Mouse (Mus musculus) bone marrow macrophage, adult 2 months (primary cell): ENCODE data around the gene Psmb8. TPM values are rescaled to one million over a fixed set of nuclear protein-coding genes. Genes with fewer than 3 reads are reported as not detected.

ENCODE experiments used
- H3K27ac ChIP-seq: 2 replicates; pipeline ENCODE4 v1.5.1; 2012; ENCODE audit warnings: low read depth, low read length; ENCODE audit not compliant: insufficient read depth
- H3K4me1 ChIP-seq: 2 replicates; pipeline ENCODE4 v1.6.1; 2012; ENCODE audit warnings: low read length; ENCODE audit not compliant: control insufficient read depth, insufficient read depth
- H3K4me3 ChIP-seq: 2 replicates; pipeline ENCODE4 v1.5.1; 2012; ENCODE audit warnings: mild to moderate bottlenecking, low read length, moderate library complexity; ENCODE audit not compliant: insufficient read depth
- CTCF ChIP-seq: IDR thresholded peaks from 2 replicates; pipeline ENCODE4 v1.5.1; 2012; ENCODE audit warnings: low read depth, mild to moderate bottlenecking, low read length, moderate library complexity
- POLR2A ChIP-seq: IDR thresholded peaks from 2 replicates; pipeline ENCODE4 v1.6.1; 2012; ENCODE audit warnings: mild to moderate bottlenecking, low read depth, low read length, borderline replicate concordance
- polyA plus RNA-seq: library from polyadenylated mRNA; stranded (reverse); fragments of >200 nt; gene quantifications from 2 replicates; pipeline ENCODE4 v1.2.4, GENCODE M21; 2012; ENCODE audit not compliant: missing spikeins, insufficient read depth, insufficient read length

Gene Psmb8
- polyA plus RNA-seq, 1 experiment: 201 TPM

DNA sequence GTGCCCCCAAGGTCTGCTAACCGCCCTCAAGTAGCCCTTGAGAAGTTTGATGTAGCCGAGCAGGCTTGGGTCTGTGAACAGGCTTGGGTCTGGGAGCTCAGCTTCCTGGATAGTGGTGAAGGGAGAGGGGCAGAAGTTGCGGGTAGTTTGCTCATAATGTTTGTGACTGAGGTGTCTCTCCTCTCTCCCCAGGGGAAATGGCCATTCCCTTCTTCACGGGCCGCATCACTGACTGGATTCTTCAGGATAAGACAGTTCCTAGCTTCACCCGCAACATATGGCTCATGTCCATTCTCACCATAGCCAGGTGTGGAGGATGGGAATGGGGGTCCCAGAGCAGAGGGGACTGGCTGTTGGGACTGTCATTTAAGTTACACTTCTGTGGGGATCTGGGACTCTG, 8.5 kb upstream of the Psmb8 start:
- Histone ChIP-seq H3K4me1 (peaks cover 7% of the 10 kb centered on the region; the same call in 1 of the 2 replicates), H3K4me3 (no peak overlapping the region), H3K27ac (no peak overlapping the region)
- no peak for TF ChIP-seq CTCF
- TF ChIP-seq POLR2A: no peak

GRCm38 (mm10) chr17:34192852-34193251, 4.7 kb upstream of the Psmb8 start:
- Histone ChIP-seq H3K27ac (no peak overlapping the region), H3K4me3 (no peak overlapping the region), H3K4me1 (0 out of 2 replicates have a peak, but pooled peaks cover 3% of the 10 kb centered on the region)
- TF ChIP-seq CTCF: no peak
- TF ChIP-seq POLR2A: no peak

- Histone ChIP-seq H3K4me1 (0 out of 2 replicates have a peak, but pooled peaks cover 3% of the 10 kb centered on the region), H3K4me3 (no peak overlapping the region), H3K27ac (no peak overlapping the region)
- TF ChIP-seq CTCF: no peak
- no peak for TF ChIP-seq POLR2A
Measured at GRCm38 (mm10) chr17:34193468-34193867, 4.1 kb upstream of the Psmb8 start.

DNA sequence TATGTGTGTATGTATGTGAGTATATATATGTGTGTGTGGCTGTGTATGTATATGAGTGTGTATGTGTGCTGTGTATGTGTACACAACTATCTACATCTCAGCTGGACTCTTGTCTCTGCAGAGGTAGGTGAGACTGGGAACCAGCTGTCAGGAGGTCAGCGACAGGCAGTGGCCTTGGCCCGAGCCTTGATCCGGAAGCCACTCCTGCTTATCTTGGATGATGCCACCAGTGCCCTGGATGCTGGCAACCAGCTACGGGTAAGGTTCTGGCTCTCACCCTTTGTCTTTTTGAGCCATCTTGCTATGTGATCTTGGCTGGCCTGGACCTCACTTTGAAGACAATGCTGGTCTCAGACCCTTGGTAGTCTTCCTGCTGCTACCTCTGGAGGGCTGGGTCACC, 2.8 kb upstream of the Psmb8 start:
- H3K27ac ChIP-seq: no peak overlapping the region
- H3K4me1 ChIP-seq: peaks cover 6% of the 10 kb centered on the region
- TF ChIP-seq CTCF (no peak), POLR2A (no peak)
- no peak overlapping the region for H3K4me3 ChIP-seq

DNA sequence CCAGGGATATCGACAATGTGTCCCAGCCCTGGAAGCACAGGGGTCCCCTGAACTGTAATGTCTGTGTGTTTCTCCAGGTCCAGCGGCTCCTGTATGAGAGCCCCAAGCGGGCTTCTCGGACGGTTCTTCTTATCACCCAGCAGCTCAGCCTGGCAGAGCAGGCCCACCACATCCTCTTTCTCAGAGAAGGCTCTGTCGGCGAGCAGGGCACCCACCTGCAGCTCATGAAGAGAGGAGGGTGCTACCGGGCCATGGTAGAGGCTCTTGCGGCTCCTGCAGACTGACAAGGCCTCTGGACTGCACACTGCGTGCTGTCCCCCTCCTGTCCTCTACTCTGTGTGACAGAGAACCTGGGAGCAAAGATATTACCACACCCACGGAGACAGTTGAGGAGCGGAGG, 1.0 kb upstream of the Psmb8 start:
- Histone ChIP-seq H3K27ac (no peak overlapping the region), H3K4me3 (no peak overlapping the region)
- TF ChIP-seq POLR2A: no peak
- TF ChIP-seq CTCF: no peak

GRCm38 (mm10) chr17:34197904-34198520, 491 bp downstream of the Psmb8 start:
- Histone ChIP-seq H3K27ac (peak overlapping the region; percentile 40), H3K4me3 (peak overlapping the region; percentile 97), H3K4me1 (peaks cover 6% of the 10 kb centered on the region)
- TF ChIP-seq CTCF (no peak), POLR2A (no peak)

More for the DNA sequence above, 1.0 kb upstream of the Psmb8 start:
- H3K4me1 ChIP-seq: peaks cover 6% of the 10 kb centered on the region

GRCm38 (mm10) chr17:34198521-34198912, 996 bp downstream of the Psmb8 start:
- Histone ChIP-seq H3K27ac (peak overlapping the region; percentile 40), H3K4me3 (peak overlapping the region; percentile 97), H3K4me1 (peaks cover 6% of the 10 kb centered on the region)
- TF ChIP-seq POLR2A: no peak
- no peak for TF ChIP-seq CTCF

- no peak for TF ChIP-seq CTCF
- no peak for TF ChIP-seq POLR2A
- Histone ChIP-seq H3K27ac (no peak overlapping the region), H3K4me3 (peak overlapping the region; percentile 97), H3K4me1 (peaks cover 6% of the 10 kb centered on the region)
Measured at GRCm38 (mm10) chr17:34199050-34199619, 1.6 kb downstream of the Psmb8 start.

DNA sequence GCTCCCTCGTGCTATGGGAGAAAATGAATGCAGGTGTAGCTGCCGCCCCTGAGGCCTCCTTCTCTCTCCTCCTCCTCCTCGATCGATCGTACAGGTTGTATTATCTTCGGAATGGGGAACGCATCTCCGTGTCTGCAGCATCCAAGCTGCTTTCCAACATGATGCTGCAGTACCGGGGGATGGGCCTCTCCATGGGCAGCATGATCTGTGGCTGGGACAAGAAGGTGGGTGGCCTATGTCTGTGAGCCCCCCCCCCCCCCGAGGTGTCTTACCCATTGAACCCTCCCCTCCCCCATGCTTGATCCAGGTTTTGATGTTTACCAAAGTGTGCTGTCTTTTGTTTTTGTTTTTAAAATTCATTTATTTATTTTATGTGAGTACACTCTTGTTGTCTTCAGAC, 2.5 kb downstream of the Psmb8 start:
- no peak overlapping the region for H3K27ac ChIP-seq
- peaks cover 6% of the 10 kb centered on the region for H3K4me1 ChIP-seq
- H3K4me3 ChIP-seq: no peak overlapping the region
- no peak for TF ChIP-seq CTCF
- TF ChIP-seq POLR2A: no peak

DNA sequence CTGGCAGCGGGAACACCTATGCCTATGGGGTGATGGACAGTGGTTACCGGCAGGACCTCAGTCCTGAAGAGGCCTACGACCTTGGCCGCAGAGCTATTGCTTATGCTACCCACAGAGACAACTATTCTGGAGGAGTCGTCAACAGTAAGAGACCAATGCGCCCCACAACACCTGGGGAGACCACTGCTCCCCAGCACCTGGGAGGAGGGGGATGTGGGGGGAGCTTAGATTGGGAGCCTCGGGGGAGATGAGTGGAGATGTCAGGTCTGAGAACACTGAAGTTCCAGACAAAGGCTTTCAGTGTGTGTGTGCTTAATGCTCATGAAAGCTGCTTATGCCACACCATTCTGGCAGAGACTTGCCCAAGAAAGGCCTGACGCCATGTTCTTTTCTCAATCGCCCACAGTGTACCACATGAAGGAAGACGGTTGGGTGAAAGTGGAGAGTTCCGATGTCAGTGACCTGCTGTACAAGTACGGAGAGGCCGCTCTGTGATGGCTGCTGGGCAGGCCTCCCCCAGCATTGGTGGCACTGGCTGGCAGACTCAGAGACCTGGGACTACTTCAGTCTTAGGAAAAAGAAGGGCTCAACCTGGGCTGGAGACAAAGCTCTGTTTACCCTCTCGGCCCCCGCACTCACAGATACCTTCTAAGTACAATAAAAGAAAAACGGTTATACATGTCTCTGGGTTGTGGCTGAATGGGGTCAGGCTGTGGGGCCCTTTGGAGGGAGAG, 3.4 kb downstream of the Psmb8 start:
- Histone ChIP-seq H3K4me1 (peaks cover 12% of the 10 kb centered on the region), H3K4me3 (no peak overlapping the region), H3K27ac (no peak overlapping the region)
- TF ChIP-seq CTCF (no peak), POLR2A (no peak)
